Mouse (Mus musculus) midbrain, embryonic 16.5 days (tissue): Measurements from ENCODE around the gene Cbx6. TPM values are rescaled to one million over a fixed set of nuclear protein-coding genes. Genes with fewer than 3 reads are reported as not detected.

Source experiments
- polyA plus RNA-seq: library from polyadenylated mRNA; unstranded; fragments of >200 nt; fragmentation: Nextera tagmentation; extraction: Ambion mirVana; gene quantifications from 2 replicates; pipeline ENCODE4 v1.2.1, GENCODE M21; 2015

Gene Cbx6
- polyA plus RNA-seq, 1 experiment from 2014 or later, result 73.2 TPM

Other genes with a start within 250 kb of the Cbx6 start
- gene Dmc1, start 229.6 kb downstream of the Cbx6 start, polyA plus RNA-seq, result 0.51 and 0.77 TPM in 2 replicates
- gene Fam227a, start 175.7 kb downstream of the Cbx6 start, polyA plus RNA-seq, result 4.0 and 5.1 TPM in 2 replicates
- gene Cby1, start 175.5 kb downstream of the Cbx6 start, polyA plus RNA-seq, result 101 and 105 TPM in 2 replicates
- gene Tomm22, start 163.8 kb downstream of the Cbx6 start, polyA plus RNA-seq, result 233 and 237 TPM in 2 replicates
- gene Josd1, start 146.8 kb downstream of the Cbx6 start, polyA plus RNA-seq, result 20.6 and 21.3 TPM in 2 replicates
- 51.4 and 53.6 TPM in 2 replicates for gene Gtpbp1, start 143.8 kb downstream of the Cbx6 start, polyA plus RNA-seq
- 5.7 and 6.0 TPM in 2 replicates for gene Sun2, start 92.2 kb downstream of the Cbx6 start, polyA plus RNA-seq
- 69.0 and 76.5 TPM in 2 replicates for gene Dnal4, start 56.8 kb downstream of the Cbx6 start, polyA plus RNA-seq
- 55.0 and 62.1 TPM in 2 replicates for gene Nptxr, start 29.9 kb downstream of the Cbx6 start, polyA plus RNA-seq
- 0.74 and 1.3 TPM in 2 replicates for gene Npcd, start 451 bp downstream of the Cbx6 start, polyA plus RNA-seq
- 3.8 and 4.2 TPM in 2 replicates for gene Apobec3, start 57.0 kb upstream of the Cbx6 start, polyA plus RNA-seq
- 4.8 and 5.0 TPM in 2 replicates for gene Cbx7, start 136.4 kb upstream of the Cbx6 start, polyA plus RNA-seq
- 4.3 and 6.8 TPM in 2 replicates for gene Pdgfb, start 180.3 kb upstream of the Cbx6 start, polyA plus RNA-seq